Mouse (Mus musculus): ENCODE measurements at regions not wholly inside any gene's neighbourhood (a gene's known extent, or its start where the extent isn't known, plus 50 kb on each side); places are given as distances from the start of the nearest gene placed in this dataset.
A peak's percentile ranks its signal among the peaks of the same experiment; 100 is the strongest.

GRCm38 (mm10) chr19:14776791-14777190 lies 178.9 kb upstream of the Tle4 start:
- no peak for DNase-seq

GRCm38 (mm10) chr19:14772794-14773193 lies 174.9 kb upstream of the Tle4 start:
- DNase-seq, result no peak

- DNase-seq, result no peak
Measured at GRCm38 (mm10) chr19:14752646-14753045, 154.8 kb upstream of the Tle4 start.

DNA sequence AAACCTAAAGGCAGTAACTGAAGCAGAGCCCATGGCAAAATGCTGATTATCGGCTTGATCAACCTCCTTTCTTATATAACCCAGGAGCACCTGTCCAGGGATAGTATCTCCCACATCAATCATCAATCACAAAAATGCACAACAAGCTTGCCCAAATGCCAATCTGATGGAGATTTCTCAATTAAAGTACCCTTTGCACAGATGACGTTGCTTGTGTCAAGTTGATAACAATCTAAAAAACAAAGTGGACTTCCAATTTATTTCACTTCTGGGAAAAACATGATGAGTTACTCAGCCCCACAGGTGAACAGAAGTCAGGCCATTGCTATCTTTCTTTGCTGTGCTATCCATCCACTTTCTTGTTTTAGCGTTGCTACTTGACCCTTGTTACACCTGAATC lies 144.5 kb upstream of the Tle4 start:
- no peak for DNase-seq

DNA sequence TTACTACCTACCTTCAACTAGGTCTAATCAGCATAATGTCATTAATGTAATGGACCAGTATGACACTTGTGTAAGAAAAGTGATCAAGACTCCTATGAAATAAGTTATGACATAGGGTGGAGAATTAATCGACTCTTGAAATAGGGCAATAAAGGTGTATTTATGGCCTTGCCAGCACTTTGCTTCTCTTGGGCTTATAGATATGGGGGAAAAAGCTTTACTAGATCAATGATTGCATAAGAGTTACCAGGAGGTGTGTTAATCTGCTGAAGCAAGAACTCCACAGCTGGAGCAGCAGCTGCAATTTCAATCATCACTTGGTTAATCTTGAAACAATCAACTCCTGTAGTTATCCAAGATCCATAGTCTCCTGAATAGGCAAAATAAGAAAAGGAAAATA lies 143.1 kb upstream of the Tle4 start:
- no peak for DNase-seq

- no peak for DNase-seq
Measured at GRCm38 (mm10) chr19:14740139-14740538, 142.3 kb upstream of the Tle4 start.

DNA sequence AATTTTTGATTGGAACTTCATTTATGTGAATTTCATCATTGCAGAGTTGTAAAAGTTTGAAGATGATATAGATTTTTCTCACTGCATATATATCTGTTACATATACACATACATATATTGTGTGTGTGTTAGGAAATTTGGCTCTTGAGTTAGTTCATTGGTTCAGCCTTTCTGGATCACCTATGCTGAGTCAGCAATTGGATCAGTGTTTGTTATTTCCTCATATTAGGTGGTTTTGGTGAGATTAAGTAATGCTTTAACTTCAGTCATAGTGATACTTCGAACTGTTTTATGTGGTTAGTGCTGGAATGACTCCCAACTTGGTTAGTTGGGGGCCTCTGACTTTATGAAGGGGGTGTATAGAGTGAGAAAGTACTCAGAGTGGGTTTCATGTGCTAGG lies 138.7 kb upstream of the Tle4 start:
- no peak for DNase-seq

DNA sequence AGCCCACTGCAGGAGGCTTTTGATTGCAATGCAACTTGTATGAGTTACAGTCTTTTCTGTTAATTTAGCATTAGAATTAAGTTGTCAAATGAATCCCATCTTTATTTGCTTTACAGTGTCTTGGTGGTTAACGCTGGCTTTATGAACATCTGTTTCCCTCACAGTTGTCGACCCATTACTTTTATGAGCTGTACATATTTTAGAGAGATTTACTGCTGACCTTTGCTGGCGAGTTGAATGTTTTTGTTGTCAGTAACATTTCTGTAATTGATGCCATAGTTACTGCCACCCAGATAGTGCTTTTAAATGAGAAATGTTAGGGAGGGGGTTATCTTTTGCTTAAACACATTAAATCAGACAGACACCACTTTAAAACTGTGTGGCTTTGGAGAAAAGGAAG lies 127.5 kb upstream of the Tle4 start:
- no peak for DNase-seq

- DNase-seq, result no peak
Measured at GRCm38 (mm10) chr19:14724637-14725036, 126.8 kb upstream of the Tle4 start.

DNA sequence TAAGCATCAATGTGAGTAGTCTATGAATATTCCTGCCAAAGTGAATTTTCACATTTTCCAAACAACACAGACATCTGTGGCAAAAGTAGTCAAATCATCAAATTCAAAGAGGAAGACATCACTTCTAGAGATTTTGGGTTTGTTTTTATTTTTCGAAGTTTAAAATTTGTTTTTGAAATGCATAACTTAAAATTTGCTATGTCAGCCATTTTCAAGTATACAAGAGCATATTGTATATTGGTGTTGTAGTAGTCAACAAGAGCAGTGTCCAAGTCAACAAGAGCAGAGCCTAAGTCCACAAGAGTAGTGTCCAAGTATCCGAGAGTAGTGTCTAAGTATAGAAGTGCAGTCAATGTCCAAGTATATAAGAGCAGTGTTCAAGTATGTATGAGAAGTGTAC lies 107.9 kb upstream of the Tle4 start:
- DNase-seq, result no peak

- DNase-seq, result no peak
Measured at GRCm38 (mm10) chr19:14701116-14701515, 103.3 kb upstream of the Tle4 start.

DNA sequence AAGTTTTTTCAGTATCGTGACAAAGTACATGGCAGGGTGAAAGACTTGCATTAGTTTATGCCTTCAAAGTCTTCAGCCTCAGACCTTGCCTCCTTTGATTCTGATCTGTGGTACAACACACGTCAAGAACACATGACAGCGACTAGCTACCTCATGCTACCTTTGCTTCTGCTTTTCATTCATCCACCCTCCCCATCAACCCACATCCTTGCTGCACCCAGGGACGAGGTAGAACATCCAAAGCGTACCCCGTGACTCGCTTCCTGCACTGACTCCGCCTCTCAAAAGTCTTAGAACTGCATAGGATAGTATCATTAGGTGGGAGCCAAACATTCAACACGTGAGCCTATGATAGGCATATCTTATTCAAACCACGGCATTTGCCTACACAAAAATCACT lies 97.5 kb upstream of the Tle4 start:
- DNase-seq, result no peak

DNA sequence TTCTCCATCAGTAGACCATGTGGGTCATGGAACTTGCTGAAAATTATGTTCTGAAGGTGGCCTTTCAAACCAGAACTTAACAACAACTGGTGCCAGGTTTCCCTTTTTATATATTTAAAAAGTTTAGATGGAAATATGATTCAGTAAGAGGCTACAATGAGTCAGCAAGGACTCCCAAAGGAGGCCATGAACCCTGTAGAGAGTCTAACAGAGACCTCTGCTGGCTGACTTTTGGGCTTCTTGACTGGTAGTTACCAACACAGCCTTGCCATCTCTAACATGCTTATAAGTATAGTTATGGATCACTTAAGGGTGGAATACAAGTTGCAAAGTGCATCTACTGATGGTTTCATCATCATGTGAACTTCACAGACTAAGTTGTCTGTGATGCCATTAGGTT lies 94.3 kb upstream of the Tle4 start:
- DNase-seq, result no peak

DNA sequence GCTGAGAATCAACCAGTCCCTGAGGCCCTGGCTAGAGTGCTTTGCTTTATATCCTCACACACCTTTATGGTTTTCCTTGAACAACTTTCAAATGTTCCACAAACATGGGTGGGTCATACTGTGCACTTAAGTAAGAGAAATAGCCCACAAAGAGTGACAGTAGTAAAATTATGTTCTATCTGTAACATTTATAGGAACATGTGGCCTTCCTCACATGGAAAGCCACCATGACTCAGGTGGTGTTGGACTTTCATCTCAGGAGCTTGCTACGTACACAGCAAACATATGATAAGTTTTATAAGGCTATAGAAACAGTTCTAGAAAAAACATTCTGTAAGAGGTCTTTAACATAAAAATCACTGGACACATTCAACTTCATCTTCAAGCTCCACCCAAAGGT lies 87.8 kb upstream of the Tle4 start:
- DNase-seq, result no peak

DNA sequence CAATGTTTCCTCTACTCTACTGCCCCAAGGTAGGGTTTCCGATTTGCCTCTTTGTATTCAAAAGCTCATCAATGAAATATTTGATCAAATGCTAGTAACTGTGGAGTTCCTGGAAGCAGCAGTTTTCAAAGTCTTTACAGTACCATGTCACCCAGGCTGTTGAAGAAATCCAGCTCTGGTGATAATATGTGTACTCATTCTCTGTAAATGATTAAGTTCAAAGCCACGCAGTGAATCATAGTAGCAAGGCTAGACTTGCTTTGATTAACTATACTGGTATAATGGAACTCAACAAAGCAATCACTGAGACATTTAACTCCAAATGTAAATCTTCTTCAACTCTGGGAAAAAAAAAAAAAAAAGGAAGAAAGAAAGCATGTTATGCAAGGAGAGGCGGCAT lies 86.8 kb upstream of the Tle4 start:
- no peak for DNase-seq

- DNase-seq, result peak; percentile 22
Measured at GRCm38 (mm10) chr19:14681306-14681705, 83.5 kb upstream of the Tle4 start.

GRCm38 (mm10) chr19:14679776-14680175 lies 81.9 kb upstream of the Tle4 start:
- no peak for DNase-seq

- DNase-seq, result no peak
Measured at GRCm38 (mm10) chr19:14678584-14678983, 80.7 kb upstream of the Tle4 start.

DNA sequence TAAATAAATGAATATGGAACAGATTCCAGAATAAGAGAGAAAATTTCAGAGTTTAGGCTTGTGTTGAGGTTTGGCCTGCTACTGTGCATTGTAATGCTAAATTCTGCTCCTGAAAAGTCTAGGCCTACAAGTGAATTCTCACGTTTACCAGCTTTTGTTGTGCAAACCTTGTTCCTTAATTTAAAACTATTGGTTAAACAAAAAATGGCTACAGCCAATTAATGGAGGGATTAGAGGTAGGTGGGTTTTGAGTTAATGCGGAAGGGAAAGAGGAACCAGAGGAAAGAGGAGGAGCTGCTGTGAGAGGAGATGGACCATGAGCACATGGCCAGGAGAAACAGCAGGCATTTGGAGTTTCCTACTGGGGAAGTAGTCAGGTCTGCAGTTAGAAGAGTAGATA lies 79.1 kb upstream of the Tle4 start:
- no peak for DNase-seq

- no peak for DNase-seq
Measured at GRCm38 (mm10) chr19:14670821-14671104, 72.9 kb upstream of the Tle4 start.

DNA sequence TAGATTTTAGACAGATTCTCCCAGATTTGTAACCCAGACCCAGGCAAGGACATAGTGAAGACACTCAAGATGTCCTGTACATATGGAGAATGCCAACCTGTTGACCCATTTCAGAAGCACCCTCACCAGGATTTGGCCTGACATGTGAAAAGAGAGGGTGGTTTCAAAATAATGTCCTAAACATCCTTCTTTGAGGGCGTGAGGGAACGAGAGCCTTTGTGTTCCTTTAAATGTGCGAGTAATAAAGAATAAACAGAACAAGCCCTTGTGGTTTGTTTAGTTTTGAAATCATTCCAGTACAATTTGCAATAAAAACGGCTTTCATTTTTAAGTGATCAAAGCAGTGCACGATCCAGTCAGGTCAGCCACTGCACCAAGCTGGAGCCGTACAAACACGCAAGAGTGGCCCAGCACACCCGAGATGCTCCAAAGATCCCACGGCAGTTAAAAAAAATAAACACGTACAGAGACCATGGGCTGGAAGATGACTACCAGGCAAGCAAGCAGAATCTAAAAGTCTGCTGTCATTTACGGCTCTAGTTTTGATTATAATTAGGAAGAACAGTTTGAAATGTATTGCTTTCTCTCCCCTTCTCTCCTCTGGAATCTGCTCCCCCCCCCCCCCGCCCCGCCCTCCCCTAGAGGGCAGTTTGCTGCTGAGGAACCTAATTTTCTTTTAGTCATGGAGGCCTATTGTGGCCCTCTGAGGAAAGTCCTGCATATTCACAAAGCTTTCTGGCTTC lies 72.4 kb upstream of the Tle4 start:
- no peak for DNase-seq

DNA sequence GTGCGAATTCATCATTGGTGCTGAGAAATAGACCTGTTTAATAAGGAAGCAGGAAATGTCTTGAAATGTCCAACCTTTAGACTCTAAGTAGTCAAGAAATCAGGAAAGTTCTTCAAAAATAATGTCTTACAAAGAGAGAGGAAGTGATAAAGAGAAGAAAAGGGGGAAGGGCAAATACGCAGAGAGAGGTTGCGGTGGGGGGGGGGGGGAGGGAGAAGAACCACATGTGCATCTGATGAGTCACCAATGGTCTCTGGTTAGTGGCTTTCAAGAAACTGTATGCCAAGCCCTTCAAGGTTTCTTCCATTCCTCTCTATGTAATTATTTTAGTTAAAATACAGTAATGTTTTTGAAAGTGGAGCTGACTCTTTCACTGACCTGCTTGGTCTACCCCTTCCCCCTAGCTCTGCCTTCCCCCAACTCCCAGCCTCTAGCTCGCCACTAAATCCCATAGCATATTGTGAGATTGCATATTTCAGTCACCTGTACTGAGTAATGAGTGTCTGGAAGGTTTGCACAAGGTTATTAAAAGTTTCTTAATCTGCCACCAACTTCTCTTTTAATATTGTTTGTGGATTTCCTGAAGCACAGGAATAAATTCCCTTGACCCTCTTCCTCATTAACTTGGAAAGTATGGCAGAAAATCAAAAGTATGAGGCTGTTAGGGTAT lies 70.8 kb upstream of the Tle4 start:
- DNase-seq, result no peak

GRCm38 (mm10) chr19:14664682-14665417 lies 67.0 kb upstream of the Tle4 start:
- no peak for DNase-seq

DNA sequence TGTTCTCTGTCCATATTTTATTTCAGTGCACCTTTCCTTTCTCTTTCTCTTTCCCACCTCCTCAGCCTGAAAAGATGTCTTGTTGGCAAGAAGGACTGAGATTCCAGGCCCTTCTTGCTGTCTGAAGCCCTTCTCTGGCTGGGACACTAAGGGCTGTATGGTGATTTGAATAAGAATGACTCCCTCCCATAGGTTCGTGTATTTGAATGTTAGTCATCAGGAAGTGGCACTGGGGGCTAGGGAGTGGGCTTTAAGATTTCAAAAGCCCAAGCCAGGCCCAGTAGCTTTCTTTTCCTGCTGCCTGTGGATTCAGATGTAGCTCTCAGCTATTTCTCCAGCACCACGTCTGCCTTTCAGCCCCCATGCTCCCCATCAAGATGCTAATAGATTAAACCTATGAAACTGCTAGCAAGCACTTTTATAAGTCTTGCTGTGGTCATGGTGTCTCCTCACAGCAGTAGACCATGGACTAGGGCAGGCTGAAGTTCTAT lies 66.3 kb upstream of the Tle4 start:
- no peak for DNase-seq
